ENCODE assay signal across 8 mouse cellular contexts in genomic region chr2:29052943-29053454, GRCm38 (mm10). TPM values are rescaled to one million over a fixed set of nuclear protein-coding genes. Genes with fewer than 3 reads are reported as not detected.
A peak's percentile ranks its signal among the peaks of the same experiment; 100 is the strongest.
DNase-seq lines count a peak whose midpoint lies in the region; ATAC-seq and TF ChIP-seq lines count a peak whose summit lies in the region.

No protein-coding gene starts in this region.

- intact Hi-C loops in heart, postnatal 10 days (cut with DNase I) = loop anchor here (1.0 to 5.0 kb wide), 6 partner anchors 76 to 366 kb away; partner anchors contain the start of genes Ddx31 and Gtf3c4

- peaks cover 2% of the 10 kb centered on the region for H3K27me3 ChIP-seq in Patski

- CTCF ChIA-PET in Patski (lab: Charles Lee) = interaction anchor here (0.8 to 1.9 kb wide), 16 partner anchors 8 to 304 kb away, joined by 3 to 17 read pairs (median 4); no protein-coding TSS in a partner anchor

- in situ Hi-C loops in Patski (cut with MboI; ENCODE audit: low pct_unique_long_range_greater_than_20kb) = loop anchor here (5.0 kb wide), 2 partner anchors 76 to 131 kb away; no protein-coding TSS in a partner anchor

- ATAC-seq in cerebellum, adult (ENCODE audit: insufficient number of reproducible peaks, low FRiP score, low TSS enrichment) = no peak
- ATAC-seq in Patski = no peak
- ATAC-seq in common myeloid progenitor, adult 5-6 weeks (replicated peaks; ENCODE audit: low read depth, poor library complexity, severe bottlenecking) = peak; percentile 78

- TF ChIP-seq CTCF in Patski (IDR thresholded peaks at IDR 0.05) = peak; percentile 93

- POLR2A ChIA-PET in Patski (lab: Charles Lee) = no interaction called here

- DNase-seq in cerebellum, adult 11 months = peak; percentile 27
- DNase-seq in Patski (ENCODE audit: low read depth, low spot score) = no peak
- DNase-seq in heart, postnatal 10 days = peak; percentile 61 to 83
- peak; percentile 60 for DNase-seq in layer of hippocampus, adult 9-10 months (ENCODE audit: low spot score)
- peak; percentile 52 to 73 for DNase-seq in lung, postnatal 4 days
- peak; percentile 64 for DNase-seq in retina, postnatal 7 days (ENCODE audit: low read depth, low spot score)

RNA-seq across cellular contexts. Expression of gene Cfap77, which starts 1.9 kb away (rescaled TPM):
- polyA plus RNA-seq in Patski (2021) = 0.23 TPM
- total RNA-seq in common myeloid progenitor, adult 5-6 weeks (2017) = not detected in 2 replicates
- total RNA-seq in heart, postnatal 10 days (2021) = not detected

RNA-seq across cellular contexts. Expression of gene Ttf1, which starts 7.1 kb away (rescaled TPM):
- polyA plus RNA-seq in Patski (2021) = 16.7 TPM
- 17.7 and 21.9 TPM in 2 replicates for total RNA-seq in common myeloid progenitor, adult 5-6 weeks (2017)
- 1 to 10 TPM; 6.0 to 7.7 TPM for total RNA-seq in heart, postnatal 10 days (2021)
